Mouse (Mus musculus): ENCODE measurements around the gene Nfix. TPM values are rescaled to one million over a fixed set of nuclear protein-coding genes. Genes with fewer than 3 reads are reported as not detected.

Gene Nfix
- total RNA-seq, 1 experiment: 0.89 TPM

DNA sequence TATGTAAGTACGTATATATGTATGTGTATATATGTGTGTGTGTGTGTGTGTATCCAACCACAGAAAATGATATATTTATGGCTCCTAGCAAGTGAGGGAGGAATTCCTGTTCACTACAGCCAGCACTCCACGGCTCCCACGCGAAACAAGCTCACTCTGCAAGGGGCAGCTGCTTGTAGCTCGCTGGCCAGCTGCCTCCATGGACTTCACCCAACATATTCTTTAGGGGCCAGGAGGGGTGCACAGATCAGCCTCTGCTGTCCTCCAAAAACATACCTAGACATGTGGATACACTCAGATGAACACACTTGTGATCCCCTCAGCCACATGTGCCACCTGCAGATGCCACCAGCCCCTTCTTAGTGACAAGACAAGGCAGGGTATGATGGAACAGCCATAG, 67.6 kb downstream of the Nfix start:
- no peak overlapping the region for H3K27ac ChIP-seq (ENCODE audit: insufficient read depth, low read depth, low read length, poor library complexity, severe bottlenecking)
- H3K4me3 ChIP-seq (ENCODE audit: insufficient read depth in 1 of 2, low read depth in 1 of 2, low read length in 2 of 2, poor library complexity in 1 of 2, severe bottlenecking in 1 of 2): no peak overlapping the region
- no peak for TF ChIP-seq MAFK (IDR thresholded peaks at IDR 0.05; ENCODE audit: insufficient read depth, low read depth, low read length)
- no peak for TF ChIP-seq ZNF384 (IDR thresholded peaks at IDR 0.05; ENCODE audit: low read depth, low read length)
- no peak for TF ChIP-seq CHD2 (IDR thresholded peaks at IDR 0.05; ENCODE audit: low read depth, low read length)
- TF ChIP-seq ZC3H11A (IDR thresholded peaks at IDR 0.05; ENCODE audit: borderline replicate concordance, low read depth, low read length): no peak
- no peak for TF ChIP-seq HCFC1 (IDR thresholded peaks at IDR 0.05; ENCODE audit: borderline replicate concordance, insufficient read depth, low read length)
- no peak for DNase-seq (ENCODE audit: low read depth, low spot score)
- no peak overlapping the region for H3K9ac ChIP-seq (ENCODE audit: insufficient read depth, low read depth, low read length, poor library complexity, severe bottlenecking)
- in situ Hi-C loops (cut with MboI; ENCODE audit: low sequenced_read_pairs in 2 of 2, unreplicated experiment in 2 of 2): no loop called here
- no peaks in the 10 kb centered on the region for H3K9me3 ChIP-seq (ENCODE audit: control insufficient read depth, insufficient read depth, low read depth, low read length)
- peaks cover 5 to 10% of the 10 kb centered on the region in 2 experiments; a peak in 2 of 4 replicates for H3K4me1 ChIP-seq (ENCODE audit: control insufficient read depth in 2 of 2, insufficient read depth in 2 of 2, low read length in 2 of 2, poor library complexity in 1 of 2)
- H3K36me3 ChIP-seq (ENCODE audit: control insufficient read depth, insufficient read depth, low read length, poor library complexity, severe bottlenecking): no peaks in the 10 kb centered on the region

- in situ Hi-C loops (cut with MboI; ENCODE audit: low sequenced_read_pairs in 2 of 2, unreplicated experiment in 2 of 2): no loop called here
- peaks cover 5 to 10% of the 10 kb centered on the region in 2 experiments; a peak in 2 of 4 replicates for H3K4me1 ChIP-seq (ENCODE audit: control insufficient read depth in 2 of 2, insufficient read depth in 2 of 2, low read length in 2 of 2, poor library complexity in 1 of 2)
- DNase-seq (ENCODE audit: low read depth, low spot score): no peak
- no peaks in the 10 kb centered on the region for H3K9me3 ChIP-seq (ENCODE audit: control insufficient read depth, insufficient read depth, low read depth, low read length)
- H3K27ac ChIP-seq (ENCODE audit: insufficient read depth, low read depth, low read length, poor library complexity, severe bottlenecking): no peak overlapping the region
- H3K4me3 ChIP-seq (ENCODE audit: insufficient read depth in 1 of 2, low read depth in 1 of 2, low read length in 2 of 2, poor library complexity in 1 of 2, severe bottlenecking in 1 of 2): no peak overlapping the region
- no peak for TF ChIP-seq MAFK (IDR thresholded peaks at IDR 0.05; ENCODE audit: insufficient read depth, low read depth, low read length)
- no peak for TF ChIP-seq HCFC1 (IDR thresholded peaks at IDR 0.05; ENCODE audit: borderline replicate concordance, insufficient read depth, low read length)
- no peak overlapping the region for H3K9ac ChIP-seq (ENCODE audit: insufficient read depth, low read depth, low read length, poor library complexity, severe bottlenecking)
- no peaks in the 10 kb centered on the region for H3K36me3 ChIP-seq (ENCODE audit: control insufficient read depth, insufficient read depth, low read length, poor library complexity, severe bottlenecking)
These were observed 68.6 kb downstream of the Nfix start for GRCm38 (mm10) chr8:84731371-84732177.

- Histone ChIP-seq H3K9me3 (ENCODE audit: control insufficient read depth, insufficient read depth, low read depth, low read length) (no peaks in the 10 kb centered on the region), H3K4me3 (ENCODE audit: insufficient read depth in 1 of 2, low read depth in 1 of 2, low read length in 2 of 2, poor library complexity in 1 of 2, severe bottlenecking in 1 of 2) (peak overlapping the region in 1 of 2 experiments; percentile 13; a peak in 1 of 4 replicates), H3K4me1 (ENCODE audit: control insufficient read depth in 2 of 2, insufficient read depth in 2 of 2, low read length in 2 of 2, poor library complexity in 1 of 2) (peaks cover 5 to 16% of the 10 kb centered on the region in 2 experiments; a peak in 3 of 4 replicates), H3K9ac (ENCODE audit: insufficient read depth, low read depth, low read length, poor library complexity, severe bottlenecking) (peak overlapping the region; percentile 12; the same call in 1 of the 2 replicates), H3K27ac (ENCODE audit: insufficient read depth, low read depth, low read length, poor library complexity, severe bottlenecking) (no peak overlapping the region), H3K36me3 (ENCODE audit: control insufficient read depth, insufficient read depth, low read length, poor library complexity, severe bottlenecking) (no peaks in the 10 kb centered on the region)
- in situ Hi-C loops (cut with MboI; ENCODE audit: low sequenced_read_pairs in 2 of 2, unreplicated experiment in 2 of 2): no loop called here
- no peak for DNase-seq (ENCODE audit: low read depth, low spot score)
- TF ChIP-seq ZNF384 (IDR thresholded peaks at IDR 0.05; ENCODE audit: low read depth, low read length) (no peak), ZC3H11A (IDR thresholded peaks at IDR 0.05; ENCODE audit: borderline replicate concordance, low read depth, low read length) (no peak), MAFK (IDR thresholded peaks at IDR 0.05; ENCODE audit: insufficient read depth, low read depth, low read length) (no peak), CHD2 (IDR thresholded peaks at IDR 0.05; ENCODE audit: low read depth, low read length) (no peak), HCFC1 (IDR thresholded peaks at IDR 0.05; ENCODE audit: borderline replicate concordance, insufficient read depth, low read length) (no peak)
These were observed 69.4 kb downstream of the Nfix start for GRCm38 (mm10) chr8:84730541-84731370.

- Histone ChIP-seq H3K36me3 (ENCODE audit: control insufficient read depth, insufficient read depth, low read length, poor library complexity, severe bottlenecking) (no peaks in the 10 kb centered on the region), H3K4me1 (ENCODE audit: control insufficient read depth in 2 of 2, insufficient read depth in 2 of 2, low read length in 2 of 2, poor library complexity in 1 of 2) (peaks cover 5 to 23% of the 10 kb centered on the region in 2 experiments; a peak in 3 of 4 replicates), H3K4me3 (ENCODE audit: insufficient read depth in 1 of 2, low read depth in 1 of 2, low read length in 2 of 2, poor library complexity in 1 of 2, severe bottlenecking in 1 of 2) (peak overlapping the region in 1 of 2 experiments; percentile 5; a peak in 1 of 4 replicates), H3K27ac (ENCODE audit: insufficient read depth, low read depth, low read length, poor library complexity, severe bottlenecking) (no peak overlapping the region), H3K9ac (ENCODE audit: insufficient read depth, low read depth, low read length, poor library complexity, severe bottlenecking) (peak overlapping the region; percentile 12; the same call in 1 of the 2 replicates), H3K9me3 (ENCODE audit: control insufficient read depth, insufficient read depth, low read depth, low read length) (no peaks in the 10 kb centered on the region)
- DNase-seq (ENCODE audit: low read depth, low spot score): no peak
- TF ChIP-seq MAFK (IDR thresholded peaks at IDR 0.05; ENCODE audit: insufficient read depth, low read depth, low read length) (no peak), ZC3H11A (IDR thresholded peaks at IDR 0.05; ENCODE audit: borderline replicate concordance, low read depth, low read length) (peak; percentile 100)
- in situ Hi-C loops (cut with MboI; ENCODE audit: low sequenced_read_pairs in 2 of 2, unreplicated experiment in 2 of 2): no loop called here
These were observed 70.2 kb downstream of the Nfix start for GRCm38 (mm10) chr8:84729921-84730362.

Data from ES-E14 (cell line).